Mouse (Mus musculus) inflammation-experienced regulatory T-cells, adult 16 weeks (primary cell): Measurements from ENCODE around the gene Casp2. TPM values are rescaled to one million over a fixed set of nuclear protein-coding genes. Genes with fewer than 3 reads are reported as not detected.

Experiments used
- polyA plus RNA-seq: library from polyadenylated mRNA; unstranded; fragments of 100-300 nt; shearing (Covaris generic); gene quantifications from one replicate; pipeline ENCODE4 v1.2.1, GENCODE M21; 2017

Casp2 gene
- 77.0 TPM for polyA plus RNA-seq

GRCm38 (mm10) chr6:42264626-42265312 lies at the start of gene Casp2:
TSS of gene Casp2 (plus strand) at chr6:42264985.

GRCm38 (mm10) chr6:42215028-42215427 lies 49.8 kb upstream of the Casp2 start, which contains the start of gene Tas2r144:
TSS of gene Tas2r144 (plus strand) at chr6:42215328.

DNA sequence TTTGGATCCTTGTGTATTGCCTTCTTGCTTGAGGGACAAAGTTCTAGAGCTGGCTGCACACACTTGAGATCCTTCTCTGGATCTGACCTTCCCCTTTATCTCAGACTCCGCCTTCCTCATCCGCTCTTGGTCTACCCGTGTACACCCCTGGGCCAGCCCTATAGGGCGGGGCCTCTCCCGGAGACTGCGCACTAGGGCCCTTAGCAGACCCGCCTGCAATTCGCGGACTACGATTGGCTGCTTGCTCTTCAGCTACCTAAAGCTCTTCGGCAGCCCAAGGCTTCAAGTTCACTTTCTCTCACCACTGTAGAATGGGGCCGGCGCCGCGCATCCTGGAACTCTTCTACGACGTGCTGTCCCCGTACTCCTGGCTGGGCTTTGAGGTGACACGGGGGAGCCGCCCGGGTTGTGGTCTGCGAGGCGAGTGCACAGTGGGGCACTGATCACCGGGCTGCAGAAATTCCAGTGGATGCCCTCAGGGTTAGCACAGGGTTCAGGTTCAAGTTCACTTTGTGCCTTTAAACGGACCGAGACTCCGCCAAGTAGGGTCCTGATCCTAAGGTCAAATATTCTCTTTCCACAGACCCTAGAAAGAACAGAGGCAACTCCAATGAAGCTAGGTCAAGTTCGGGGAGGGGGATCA lies 19.0 kb upstream of the Casp2 start, which contains the start of gene Gstk1:
Gstk1 (plus strand) TSS at position 225 of the 643 bp plus-strand sequence.

DNA sequence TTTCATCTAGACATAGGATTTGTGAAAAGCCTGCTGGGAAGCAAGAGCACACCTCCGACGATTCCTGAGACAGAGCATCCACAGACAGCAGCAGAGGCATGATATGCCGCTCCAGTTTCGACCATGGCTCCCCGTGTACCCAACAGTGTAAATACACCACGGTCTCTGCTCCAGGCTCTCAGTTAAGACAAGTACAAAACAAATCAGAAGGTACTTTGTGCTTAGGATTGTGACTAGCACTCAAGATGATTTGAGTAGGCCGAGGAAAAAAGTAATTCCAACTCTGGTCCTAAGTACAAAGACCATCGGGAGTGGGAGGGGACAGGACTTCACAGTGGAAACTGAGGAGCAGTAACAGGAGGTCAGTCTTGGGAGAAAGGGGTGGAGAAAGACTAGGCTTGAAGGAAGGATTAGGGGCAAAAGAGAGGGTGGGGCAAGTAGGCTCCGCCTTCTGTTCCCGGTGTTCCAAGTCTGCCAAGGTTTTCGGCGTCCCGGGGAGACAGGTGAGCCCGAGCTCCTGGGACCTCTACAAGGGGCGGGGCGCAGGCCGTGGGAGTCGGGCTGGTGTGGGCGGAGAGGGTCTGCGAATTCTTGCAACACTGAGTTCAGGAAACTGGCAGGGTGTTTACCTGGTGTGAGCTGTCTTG lies 3.1 kb upstream of the Casp2 start, which contains the start of gene Tmem139:
Tmem139 (plus strand) TSS at position 447 of the 647 bp plus-strand sequence.

GRCm38 (mm10) chr6:42286448-42286847 lies 21.7 kb downstream of the Casp2 start, which contains the start of gene Clcn1:
TSS of gene Clcn1 (plus strand) at chr6:42286685.

GRCm38 (mm10) chr6:42324482-42325267 lies 59.9 kb downstream of the Casp2 start, which contains the start of gene Fam131b:
TSS of gene Fam131b (minus strand) at chr6:42324643.

Other genes with a start within 250 kb of the Casp2 start
- not detected for gene Sva, start 226.6 kb upstream of the Casp2 start, polyA plus RNA-seq
- gene Tas2r139, start 124.0 kb upstream of the Casp2 start, polyA plus RNA-seq, result not detected
- gene Tas2r144, start 49.7 kb upstream of the Casp2 start, polyA plus RNA-seq, result not detected
- 12.2 TPM for gene Gstk1, start 19.1 kb upstream of the Casp2 start, polyA plus RNA-seq
- gene Tmem139, start 3.0 kb upstream of the Casp2 start, polyA plus RNA-seq, result not detected
- gene Clcn1, start 21.7 kb downstream of the Casp2 start, polyA plus RNA-seq, result not detected
- not detected for gene Fam131b, start 59.7 kb downstream of the Casp2 start, polyA plus RNA-seq
- 98.2 TPM for gene Zyx, start 84.6 kb downstream of the Casp2 start, polyA plus RNA-seq
- 0.38 TPM for gene Epha1, start 108.3 kb downstream of the Casp2 start, polyA plus RNA-seq
- not detected for gene Tas2r143, start 135.3 kb downstream of the Casp2 start, polyA plus RNA-seq
- not detected for gene Tas2r135, start 140.4 kb downstream of the Casp2 start, polyA plus RNA-seq
- gene Tas2r126, start 169.6 kb downstream of the Casp2 start, polyA plus RNA-seq, result not detected
- not detected for gene Olfr458, start 200.2 kb downstream of the Casp2 start, polyA plus RNA-seq
- gene Olfr457, start 211.3 kb downstream of the Casp2 start, polyA plus RNA-seq, result not detected
- gene Olfr456, start 222.2 kb downstream of the Casp2 start, polyA plus RNA-seq, result not detected